Mouse (Mus musculus): ENCODE results near the gene Pcolce2.

DNA sequence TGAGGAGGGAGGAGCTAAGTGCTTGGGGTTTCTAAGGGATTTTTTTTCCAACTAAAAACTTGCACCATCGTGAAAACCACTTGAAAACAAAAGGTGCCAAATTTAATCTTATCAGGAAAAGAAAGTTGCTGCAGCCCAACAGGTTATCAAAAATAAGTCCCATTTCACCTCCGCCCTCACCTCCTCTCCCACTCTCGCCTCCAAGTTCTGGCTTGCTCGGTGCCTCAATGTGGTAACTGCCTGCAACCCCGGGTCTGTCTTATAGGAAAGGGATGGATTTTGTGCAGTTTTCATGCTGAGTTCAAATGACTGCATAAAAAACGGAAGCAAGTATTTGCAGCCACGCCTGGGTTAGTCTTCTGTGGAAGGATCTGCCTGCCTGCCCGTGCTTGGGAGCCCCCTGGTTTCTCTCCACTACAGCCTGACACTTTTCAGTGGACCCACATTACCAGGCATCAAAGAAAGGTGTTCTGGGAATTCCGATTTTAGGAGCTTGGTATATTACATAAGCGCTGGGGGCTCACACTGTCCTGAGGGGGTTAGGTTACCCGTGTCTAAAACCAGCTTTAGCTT is 56.2 kb downstream of the Pcolce2 start:
- TF ChIP-seq POLR2A (IDR thresholded peaks at IDR 0.05; ENCODE audit: borderline replicate concordance, insufficient read depth, low read length): no peak
- TF ChIP-seq CTCF (IDR thresholded peaks at IDR 0.05; ENCODE audit: borderline replicate concordance, insufficient read depth, low read depth, low read length): no peak
